Mouse (Mus musculus) limb, embryonic 15.5 days (tissue): Measurements from ENCODE around the gene Tpst2. TPM values are rescaled to one million over a fixed set of nuclear protein-coding genes. Genes with fewer than 3 reads are reported as not detected.

Experiments
- ATAC-seq: fragments of 200-750 bp; cut with Nextera tagmentation; 2 replicates; pipeline ENCODE4 v1.8.0; 2017; ENCODE audit warnings: low read depth, moderate TSS enrichment; ENCODE audit not compliant: insufficient number of reproducible peaks, low FRiP score, low TSS enrichment
- H3K27ac ChIP-seq: fragments of 300-500 bp; sonication (generic); 2 replicates; pipeline ENCODE4 v1.5.1; 2015; ENCODE audit warnings: moderate library complexity, mild to moderate bottlenecking, inconsistent platforms
- H3K27me3 ChIP-seq: fragments of 300-500 bp; sonication (generic); 2 replicates; pipeline ENCODE4 v1.6.1; 2015; ENCODE audit warnings: inconsistent platforms
- H3K36me3 ChIP-seq: fragments of 300-500 bp; sonication (generic); 2 replicates; pipeline ENCODE4 v1.6.1; 2015; ENCODE audit warnings: inconsistent platforms
- H3K4me1 ChIP-seq: fragments of 300-500 bp; sonication (generic); 2 replicates; pipeline ENCODE4 v1.6.1; 2015; ENCODE audit warnings: inconsistent platforms
- H3K4me2 ChIP-seq: fragments of 300-500 bp; sonication (generic); 2 replicates; pipeline ENCODE4 v1.6.1; 2015; ENCODE audit warnings: mild to moderate bottlenecking, inconsistent platforms
- H3K4me3 ChIP-seq: fragments of 300-500 bp; sonication (generic); 2 replicates; pipeline ENCODE4 v1.5.1; 2015; ENCODE audit warnings: mild to moderate bottlenecking, inconsistent platforms
- H3K9ac ChIP-seq: fragments of 300-500 bp; sonication (generic); 2 replicates; pipeline ENCODE4 v1.6.1; 2015; ENCODE audit warnings: inconsistent platforms
- H3K9me3 ChIP-seq: fragments of 300-500 bp; sonication (generic); 2 replicates; pipeline ENCODE4 v1.6.1; 2016; ENCODE audit warnings: inconsistent platforms
- WGBS: fragments of 180-500 bp; shearing (Covaris S2); methylation state at CpG from one replicate; pipeline ENCODE4 v1.1.7; 2015; 5-methylcytosine and 5-hydroxymethylcytosine counted together
- polyA plus RNA-seq: library from polyadenylated mRNA; unstranded; fragments of >200 nt; fragmentation: Nextera tagmentation; extraction: Ambion mirVana; gene quantifications from 2 replicates; pipeline ENCODE4 v1.2.1, GENCODE M21; 2015

Gene Tpst2
- polyA plus RNA-seq, 1 experiment from 2014 or later, result 51.2 TPM

- no peak overlapping the region for H3K27ac ChIP-seq
Measured at GRCm38 (mm10) chr5:112275021-112275804, 1.3 kb upstream of the Tpst2 start.

GRCm38 (mm10) chr5:112276907-112277348 lies 437 bp downstream of the Tpst2 start:
- Histone ChIP-seq H3K4me1 (peaks cover 56% of the 10 kb centered on the region), H3K4me2 (peak overlapping the region; percentile 84), H3K9ac (peak overlapping the region; percentile 76), H3K27me3 (no peaks in the 10 kb centered on the region; the same call in 1 of the 2 replicates), H3K4me3 (peak overlapping the region; percentile 80), H3K27ac (peak overlapping the region; percentile 85), H3K36me3 (no peaks in the 10 kb centered on the region), H3K9me3 (no peaks in the 10 kb centered on the region)
- under 1% methylated on average over 24 of the region's 24 CpGs for WGBS
- ATAC-seq, result no peak

More at GRCm38 (mm10) chr5:112275021-112275804, 1.3 kb upstream of the Tpst2 start:
- Histone ChIP-seq H3K9me3 (no peaks in the 10 kb centered on the region), H3K36me3 (no peaks in the 10 kb centered on the region), H3K9ac (no peak overlapping the region), H3K27me3 (peaks cover 9% of the 10 kb centered on the region), H3K4me2 (peak overlapping the region; percentile 84), H3K4me3 (peak overlapping the region; percentile 80; the same call in 1 of the 2 replicates), H3K4me1 (peaks cover 39% of the 10 kb centered on the region)
- no peak for ATAC-seq
- 22% methylated on average over 4 of the region's 4 CpGs for WGBS

GRCm38 (mm10) chr5:112277906-112278470 lies 1.5 kb downstream of the Tpst2 start:
- no peaks in the 10 kb centered on the region; the same call in 1 of the 2 replicates for H3K27me3 ChIP-seq
- H3K36me3 ChIP-seq, result no peaks in the 10 kb centered on the region
- peak overlapping the region; percentile 80 for H3K4me3 ChIP-seq
- H3K27ac ChIP-seq, result no peak overlapping the region
- WGBS, result 87% methylated on average over 11 of the region's 11 CpGs
- H3K9me3 ChIP-seq, result no peaks in the 10 kb centered on the region
- no peak for ATAC-seq
- no peak overlapping the region for H3K9ac ChIP-seq
- peak overlapping the region; percentile 84; the same call in 1 of the 2 replicates for H3K4me2 ChIP-seq
- H3K4me1 ChIP-seq, result peaks cover 66% of the 10 kb centered on the region

- Histone ChIP-seq H3K27me3 (no peaks in the 10 kb centered on the region; the same call in 1 of the 2 replicates), H3K4me1 (peaks cover 77% of the 10 kb centered on the region), H3K9ac (no peak overlapping the region), H3K9me3 (no peaks in the 10 kb centered on the region), H3K4me3 (no peak overlapping the region), H3K4me2 (no peak overlapping the region), H3K27ac (peak overlapping the region; percentile 33; the same call in 1 of the 2 replicates), H3K36me3 (no peaks in the 10 kb centered on the region)
- ATAC-seq, result no peak
- WGBS, result 71% methylated on average over 17 of the region's 17 CpGs
Measured at GRCm38 (mm10) chr5:112279181-112280021, 2.9 kb downstream of the Tpst2 start.

GRCm38 (mm10) chr5:112280151-112280550 lies 3.7 kb downstream of the Tpst2 start:
- WGBS, result 75% methylated on average over 7 of the region's 7 CpGs
- Histone ChIP-seq H3K4me2 (no peak overlapping the region), H3K4me1 (peaks cover 77% of the 10 kb centered on the region), H3K4me3 (no peak overlapping the region), H3K36me3 (no peaks in the 10 kb centered on the region), H3K27me3 (no peaks in the 10 kb centered on the region), H3K27ac (peak overlapping the region; percentile 33), H3K9ac (no peak overlapping the region), H3K9me3 (no peaks in the 10 kb centered on the region)
- no peak for ATAC-seq

GRCm38 (mm10) chr5:112280863-112281660 lies 4.6 kb downstream of the Tpst2 start:
- peaks cover 74% of the 10 kb centered on the region for H3K4me1 ChIP-seq
- ATAC-seq, result no peak
- H3K9ac ChIP-seq, result no peak overlapping the region
- H3K4me2 ChIP-seq, result no peak overlapping the region
- 51% methylated on average over 15 of the region's 15 CpGs for WGBS
- no peak overlapping the region for H3K4me3 ChIP-seq
- H3K27ac ChIP-seq, result peak overlapping the region; percentile 33; the same call in 1 of the 2 replicates
- H3K9me3 ChIP-seq, result no peaks in the 10 kb centered on the region
- H3K27me3 ChIP-seq, result no peaks in the 10 kb centered on the region
- no peaks in the 10 kb centered on the region for H3K36me3 ChIP-seq

GRCm38 (mm10) chr5:112281676-112282075 lies 5.2 kb downstream of the Tpst2 start:
- Histone ChIP-seq H3K4me3 (no peak overlapping the region), H3K9me3 (no peaks in the 10 kb centered on the region), H3K4me1 (peaks cover 77% of the 10 kb centered on the region), H3K9ac (no peak overlapping the region), H3K27ac (no peak overlapping the region; the same call in 1 of the 2 replicates), H3K4me2 (no peak overlapping the region), H3K27me3 (no peaks in the 10 kb centered on the region), H3K36me3 (no peaks in the 10 kb centered on the region)
- 67% methylated on average over 4 of the region's 4 CpGs for WGBS
- no peak for ATAC-seq

GRCm38 (mm10) chr5:112282123-112282779 lies 5.8 kb downstream of the Tpst2 start:
- H3K36me3 ChIP-seq, result no peaks in the 10 kb centered on the region
- no peaks in the 10 kb centered on the region for H3K9me3 ChIP-seq
- H3K4me3 ChIP-seq, result no peak overlapping the region
- no peak overlapping the region for H3K4me2 ChIP-seq
- 61% methylated on average over 6 of the region's 6 CpGs for WGBS
- ATAC-seq, result no peak
- no peaks in the 10 kb centered on the region for H3K27me3 ChIP-seq
- no peak overlapping the region for H3K9ac ChIP-seq
- H3K4me1 ChIP-seq, result peaks cover 81% of the 10 kb centered on the region
- H3K27ac ChIP-seq, result peak overlapping the region; percentile 43; the same call in 1 of the 2 replicates

GRCm38 (mm10) chr5:112282780-112283482 lies 6.4 kb downstream of the Tpst2 start:
- no peaks in the 10 kb centered on the region for H3K36me3 ChIP-seq
- no peak overlapping the region for H3K4me3 ChIP-seq
- no peaks in the 10 kb centered on the region for H3K27me3 ChIP-seq
- H3K9me3 ChIP-seq, result no peaks in the 10 kb centered on the region
- WGBS, result 65% methylated on average over 9 of the region's 9 CpGs
- no peak for ATAC-seq
- peaks cover 80% of the 10 kb centered on the region for H3K4me1 ChIP-seq
- no peak overlapping the region for H3K4me2 ChIP-seq
- peak overlapping the region; percentile 5 for H3K27ac ChIP-seq
- H3K9ac ChIP-seq, result no peak overlapping the region

- Histone ChIP-seq H3K4me1 (peaks cover 79% of the 10 kb centered on the region), H3K4me2 (no peak overlapping the region), H3K4me3 (no peak overlapping the region), H3K9ac (no peak overlapping the region), H3K36me3 (no peaks in the 10 kb centered on the region), H3K9me3 (no peaks in the 10 kb centered on the region), H3K27me3 (no peaks in the 10 kb centered on the region), H3K27ac (no peak overlapping the region)
- no peak for ATAC-seq
- 67% methylated on average over 10 of the region's 10 CpGs for WGBS
Measured at GRCm38 (mm10) chr5:112283543-112284202, 7.2 kb downstream of the Tpst2 start.
